Mouse (Mus musculus) inflammation-experienced regulatory T-cells (primary cell): ENCODE data around the gene Pmis2. TPM values are rescaled to one million over a fixed set of nuclear protein-coding genes. Genes with fewer than 3 reads are reported as not detected.

Experiments used
- polyA plus RNA-seq, 2 experiments: library from polyadenylated mRNA; unstranded; fragments of 100-300 nt; shearing (Covaris generic); gene quantifications; one replicate each; pipeline ENCODE4 v1.2.1; 2017

Pmis2 gene
- 1 to 10 TPM in 1 of 2 experiments, not detected in 1; 3.0 TPM for polyA plus RNA-seq

DNA sequence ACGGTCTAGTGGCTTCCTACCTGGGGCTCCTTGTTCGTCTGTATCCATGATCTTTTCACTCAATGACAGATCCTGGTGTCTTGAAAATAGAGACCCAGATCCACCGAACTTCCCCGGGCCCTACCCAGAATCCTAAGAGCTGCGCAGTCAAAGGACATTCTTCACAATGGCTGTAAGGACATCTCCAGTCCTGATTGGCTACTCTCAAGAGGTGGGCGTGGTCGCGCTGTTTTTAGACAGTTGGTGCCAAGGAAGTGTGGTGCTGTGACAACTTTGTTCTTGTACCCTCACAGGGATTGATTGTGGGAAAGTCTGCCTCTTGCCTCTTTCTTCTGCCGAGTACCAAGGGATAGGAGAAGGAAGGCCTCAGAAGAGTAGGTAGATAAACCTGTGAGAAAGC lies at the start of gene Pmis2:
Gene Pmis2, minus strand, starts transcription at position 126 of the 400 bp plus-strand sequence.

GRCm38 (mm10) chr7:30711942-30712341 lies 40.5 kb upstream of the Pmis2 start, which contains the start of gene Atp4a:
Gene Atp4a, plus strand, starts transcription at chr7:30712209.

GRCm38 (mm10) chr7:30698589-30698988 lies 27.2 kb upstream of the Pmis2 start, which contains the start of gene 2200002J24Rik:
Gene 2200002J24Rik, plus strand, starts transcription at chr7:30698926.

DNA sequence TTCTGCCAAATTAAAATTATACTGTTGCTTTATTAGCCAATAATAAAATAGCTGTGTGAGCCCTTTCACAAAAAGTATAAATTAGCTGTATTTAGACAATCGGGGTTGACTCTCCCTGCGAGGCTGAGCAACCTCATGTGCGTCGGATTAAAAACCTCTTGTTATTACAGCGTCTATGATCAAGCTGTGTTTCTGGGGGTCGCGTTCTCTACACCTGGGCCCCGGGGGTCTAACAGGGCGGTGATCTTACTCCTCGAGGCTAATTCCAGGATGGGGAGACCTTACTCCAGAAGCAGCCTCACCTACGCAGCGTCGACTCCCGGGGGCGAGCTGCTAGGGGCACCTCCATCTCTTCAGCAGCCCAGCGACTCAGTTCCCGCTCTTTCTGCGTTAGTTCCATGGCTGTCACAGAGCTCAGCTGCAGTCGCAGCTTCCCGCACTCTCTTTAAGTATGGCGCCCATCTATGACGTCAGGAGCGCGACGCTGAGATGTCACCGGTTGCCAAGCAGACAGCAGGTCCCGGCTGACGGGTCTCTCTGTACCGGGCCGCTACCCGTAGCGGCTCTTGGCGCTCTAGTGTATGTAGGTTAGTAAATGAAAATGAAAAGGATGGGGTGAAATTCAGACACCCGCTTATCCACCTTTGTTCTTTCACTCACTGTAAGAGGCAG lies 6.7 kb downstream of the Pmis2 start, which contains the start of gene Haus5:
Gene Haus5, minus strand, starts transcription at position 466 of the 672 bp plus-strand sequence.

DNA sequence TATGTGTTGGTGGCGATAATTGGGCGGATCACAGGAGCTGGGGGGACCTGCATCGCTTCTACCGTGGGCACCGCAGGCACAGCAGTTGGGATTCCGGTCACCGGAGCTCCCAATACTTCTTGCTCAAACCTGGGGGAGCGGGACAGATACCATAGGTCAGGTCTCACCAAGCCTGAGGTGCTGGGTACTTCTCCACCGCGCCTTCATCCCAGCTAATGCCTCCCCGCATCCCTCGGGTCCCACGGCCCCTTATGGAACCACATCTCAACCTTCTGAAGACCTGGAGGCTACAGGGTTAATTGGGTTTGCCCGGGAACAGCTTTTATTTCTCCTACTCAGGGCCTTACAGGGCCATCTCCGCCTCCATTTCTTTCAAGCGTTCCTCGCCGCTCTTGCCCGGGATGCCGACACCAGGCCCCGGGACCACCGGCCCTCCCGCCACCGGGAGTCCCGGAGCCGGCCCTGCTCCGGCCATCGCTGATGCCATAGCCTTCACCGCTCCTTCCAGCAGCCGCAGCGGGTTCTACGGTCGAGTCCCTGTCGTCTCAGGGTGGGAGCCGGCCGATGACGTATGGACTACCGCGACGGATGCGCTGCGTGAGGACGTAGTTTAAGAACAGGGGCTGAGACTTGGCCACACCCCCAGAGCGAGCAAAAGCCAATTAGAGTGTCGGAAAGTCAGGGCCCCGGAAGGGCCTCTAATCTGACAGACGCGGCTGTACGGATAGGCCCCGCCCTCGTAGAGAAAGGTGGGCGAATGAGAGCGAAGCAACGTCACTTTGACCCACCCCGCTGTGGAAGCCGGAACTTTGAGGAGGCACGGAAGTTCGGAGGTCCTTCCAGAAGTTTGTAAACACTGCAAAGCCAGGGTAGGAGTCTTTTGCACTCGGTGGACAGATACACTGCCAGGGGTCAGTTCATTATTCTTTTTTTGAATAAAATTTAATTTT lies 21.5 kb downstream of the Pmis2 start, which contains the start of gene Rbm42:
Gene Rbm42, minus strand, starts transcription at position 727 of the 950 bp plus-strand sequence.

DNA sequence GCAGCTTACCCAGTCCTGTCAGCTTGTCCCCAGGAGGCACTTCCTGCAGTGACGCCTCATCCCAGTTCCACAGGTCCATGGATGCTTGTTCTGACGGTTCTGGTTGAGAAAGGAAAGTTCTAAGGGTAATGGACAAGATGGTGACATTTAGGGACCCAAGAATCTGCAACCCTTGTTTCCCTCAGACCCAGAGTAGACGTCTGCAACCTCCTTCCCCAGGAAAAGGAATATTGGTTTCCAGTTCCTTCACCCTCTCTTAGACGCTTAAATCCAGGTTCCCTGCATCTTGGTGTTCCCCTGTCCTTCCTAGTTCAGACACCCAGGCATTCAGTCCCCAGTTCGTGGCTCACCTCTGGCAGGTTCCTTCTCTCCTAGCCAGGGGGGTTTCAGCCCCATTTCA lies 35.7 kb downstream of the Pmis2 start, which contains the start of gene Etv2:
Gene Etv2, minus strand, starts transcription at position 101 of the 400 bp plus-strand sequence.

DNA sequence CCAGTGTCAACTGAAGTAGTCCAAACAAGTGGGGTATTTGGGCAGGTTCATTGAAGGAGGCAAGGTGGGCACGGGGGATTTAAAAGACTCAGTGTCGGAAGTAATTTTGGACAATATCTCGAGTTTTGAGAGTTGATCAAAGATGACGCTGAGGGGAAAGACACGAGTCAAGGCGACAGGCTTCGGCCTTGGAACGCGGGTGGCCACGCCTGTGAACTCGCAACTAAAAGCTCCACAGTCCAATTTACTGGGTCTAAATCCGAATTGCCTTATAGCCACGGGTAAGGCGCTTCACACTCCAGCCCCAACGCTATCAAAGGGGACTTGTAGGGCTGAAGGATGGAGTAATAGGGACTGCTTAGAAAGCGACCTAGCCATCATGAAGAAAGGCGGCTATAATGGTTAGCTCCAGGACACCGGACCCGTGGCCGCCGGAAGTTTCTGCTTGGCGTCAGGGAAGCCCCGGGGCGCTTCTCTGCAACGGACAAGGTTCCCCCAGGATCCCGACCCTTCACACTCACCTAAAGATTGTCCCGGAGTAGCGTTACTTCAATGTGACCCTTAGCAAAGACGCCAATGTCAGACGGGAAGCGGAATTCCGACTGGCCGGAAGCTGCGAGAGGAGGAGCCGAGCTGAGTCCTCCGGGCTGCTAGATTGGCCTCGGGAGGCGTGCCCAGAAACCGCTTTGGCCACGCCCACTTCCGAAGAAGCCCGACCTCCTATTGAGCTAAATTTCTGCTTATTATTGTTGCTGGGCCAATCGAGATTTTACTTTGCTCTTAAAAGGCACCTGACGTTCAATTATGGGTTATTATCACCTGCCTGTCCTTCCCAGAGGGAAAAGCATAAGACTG lies 45.6 kb downstream of the Pmis2 start, which contains the start of gene Cox6b1:
Gene Cox6b1, minus strand, starts transcription at position 622 of the 855 bp plus-strand sequence.

Other genes with a start within 250 kb of the Pmis2 start
- 100 to 1,000 TPM in 1 of 2 experiments, 10 to 100 TPM in 1; 93.7 to 126 TPM for gene Nfkbid, start 249.9 kb downstream of the Pmis2 start, polyA plus RNA-seq
- 10 to 100 TPM; 25.4 to 35.3 TPM for gene Aplp1, start 226.1 kb downstream of the Pmis2 start, polyA plus RNA-seq
- gene Kirrel2, start 213.9 kb downstream of the Pmis2 start, polyA plus RNA-seq = not detected
- gene Nphs1, start 213.3 kb downstream of the Pmis2 start, polyA plus RNA-seq = not detected
- gene Prodh2, start 178.0 kb downstream of the Pmis2 start, polyA plus RNA-seq = under 1 TPM in 1 of 2 experiments, not detected in 1; 0.95 TPM
- 1 to 10 TPM in 1 of 2 experiments, under 1 TPM in 1; 0.82 to 1.1 TPM for gene Arhgap33, start 136.5 kb downstream of the Pmis2 start, polyA plus RNA-seq
- gene Hspb6, start 119.4 kb downstream of the Pmis2 start, polyA plus RNA-seq = 1 to 10 TPM; 3.4 to 7.8 TPM
- 1 to 10 TPM; 6.0 to 9.2 TPM for gene Proser3, start 119.3 kb downstream of the Pmis2 start, polyA plus RNA-seq
- gene Lin37, start 111.8 kb downstream of the Pmis2 start, polyA plus RNA-seq = 10 to 100 TPM; 80.6 to 85.0 TPM
- 10 to 100 TPM; 39.3 to 39.7 TPM for gene U2af1l4, start 108.3 kb downstream of the Pmis2 start, polyA plus RNA-seq
- gene Gm49396, start 108.3 kb downstream of the Pmis2 start, polyA plus RNA-seq = 10 to 100 TPM; 76.1 to 100.0 TPM
- 100 to 1,000 TPM; 211 to 228 TPM for gene Psenen, start 108.0 kb downstream of the Pmis2 start, polyA plus RNA-seq
- gene Igflr1, start 106.2 kb downstream of the Pmis2 start, polyA plus RNA-seq = 100 to 1,000 TPM in 1 of 2 experiments, 10 to 100 TPM in 1; 76.2 to 250 TPM
- 10 to 100 TPM; 10.6 to 16.5 TPM for gene Kmt2b, start 82.9 kb downstream of the Pmis2 start, polyA plus RNA-seq
- gene Zbtb32, start 72.7 kb downstream of the Pmis2 start, polyA plus RNA-seq = 10 to 100 TPM in 1 of 2 experiments, 1 to 10 TPM in 1; 5.3 to 20.8 TPM
- 1 to 10 TPM in 1 of 2 experiments, not detected in 1; 1.6 TPM for gene Upk1a, start 58.8 kb downstream of the Pmis2 start, polyA plus RNA-seq
- gene Cox6b1, start 45.5 kb downstream of the Pmis2 start, polyA plus RNA-seq = 100 to 1,000 TPM; 588 to 621 TPM
- not detected for gene Etv2, start 35.8 kb downstream of the Pmis2 start, polyA plus RNA-seq
- gene Rbm42, start 21.3 kb downstream of the Pmis2 start, polyA plus RNA-seq = 100 to 1,000 TPM; 177 to 208 TPM
- 10 to 100 TPM; 34.8 to 50.8 TPM for gene Haus5, start 6.6 kb downstream of the Pmis2 start, polyA plus RNA-seq
- gene 2200002J24Rik, start 27.3 kb upstream of the Pmis2 start, polyA plus RNA-seq = not detected
- 1 to 10 TPM in 1 of 2 experiments, not detected in 1; 2.4 TPM for gene Atp4a, start 40.6 kb upstream of the Pmis2 start, polyA plus RNA-seq
- gene Tmem147, start 57.9 kb upstream of the Pmis2 start, polyA plus RNA-seq = 100 to 1,000 TPM; 107 to 111 TPM
- gene Gapdhs, start 72.1 kb upstream of the Pmis2 start, polyA plus RNA-seq = 1 to 10 TPM in 1 of 2 experiments, under 1 TPM in 1; 0.40 to 1.6 TPM
- 1 to 10 TPM in 1 of 2 experiments, not detected in 1; 2.9 TPM for gene Sbsn, start 79.9 kb upstream of the Pmis2 start, polyA plus RNA-seq
- under 1 TPM in 1 of 2 experiments, not detected in 1; 0.37 TPM for gene Dmkn, start 92.2 kb upstream of the Pmis2 start, polyA plus RNA-seq
- not detected for gene Krtdap, start 116.3 kb upstream of the Pmis2 start, polyA plus RNA-seq
- gene Ffar2, start 152.2 kb upstream of the Pmis2 start, polyA plus RNA-seq = 1 to 10 TPM in 1 of 2 experiments, not detected in 1; 1.0 TPM
- not detected for gene Ffar3, start 184.6 kb upstream of the Pmis2 start, polyA plus RNA-seq
- gene Ffar1, start 190.0 kb upstream of the Pmis2 start, polyA plus RNA-seq = 1 to 10 TPM in 1 of 2 experiments, under 1 TPM in 1; 0.14 to 1.0 TPM
- gene Cd22, start 208.7 kb upstream of the Pmis2 start, polyA plus RNA-seq = 10 to 100 TPM; 16.6 to 28.0 TPM
- gene Mag, start 243.3 kb upstream of the Pmis2 start, polyA plus RNA-seq = under 1 TPM; 0.17 to 0.66 TPM